Mouse (Mus musculus): ENCODE data around the gene Hfe2.

Hfe2 gene

GRCm38 (mm10) chr3:96526864-96527542, 2.0 kb downstream of the Hfe2 start:
- DNase-seq (ENCODE audit: low spot score): no peak

- no peak for DNase-seq (ENCODE audit: low spot score)
These were observed 3.5 kb downstream of the Hfe2 start for GRCm38 (mm10) chr3:96528506-96528905.

GRCm38 (mm10) chr3:96532050-96532449, 7.1 kb downstream of the Hfe2 start:
- no peak for DNase-seq (ENCODE audit: low spot score)

- DNase-seq (ENCODE audit: low spot score): no peak
These were observed 9.3 kb downstream of the Hfe2 start for GRCm38 (mm10) chr3:96534300-96534699.

- DNase-seq (ENCODE audit: low spot score): no peak
These were observed 14.3 kb downstream of the Hfe2 start for GRCm38 (mm10) chr3:96539316-96539715.

- no peak for DNase-seq (ENCODE audit: low spot score)
These were observed 15.8 kb downstream of the Hfe2 start for GRCm38 (mm10) chr3:96540740-96541139.

- no peak for DNase-seq (ENCODE audit: low spot score)
These were observed 16.5 kb downstream of the Hfe2 start for GRCm38 (mm10) chr3:96541328-96542078.

GRCm38 (mm10) chr3:96542554-96542953, 17.6 kb downstream of the Hfe2 start:
- no peak for DNase-seq (ENCODE audit: low spot score)

- DNase-seq (ENCODE audit: low spot score): no peak
These were observed 18.4 kb downstream of the Hfe2 start for GRCm38 (mm10) chr3:96543345-96543744.

GRCm38 (mm10) chr3:96545565-96545964, 20.6 kb downstream of the Hfe2 start:
- no peak for DNase-seq (ENCODE audit: low spot score)

GRCm38 (mm10) chr3:96546880-96547279, 21.9 kb downstream of the Hfe2 start:
- DNase-seq (ENCODE audit: low spot score): no peak

GRCm38 (mm10) chr3:96547389-96547960, 22.5 kb downstream of the Hfe2 start:
- peak; percentile 77 for DNase-seq (ENCODE audit: low spot score)

GRCm38 (mm10) chr3:96548824-96549223, 23.9 kb downstream of the Hfe2 start:
- DNase-seq (ENCODE audit: low spot score): no peak

- DNase-seq (ENCODE audit: low spot score): no peak
These were observed 24.4 kb downstream of the Hfe2 start for GRCm38 (mm10) chr3:96549346-96549745.

GRCm38 (mm10) chr3:96551203-96551602, 26.2 kb downstream of the Hfe2 start:
- peak; percentile 73 for DNase-seq (ENCODE audit: low spot score)

GRCm38 (mm10) chr3:96551890-96552289, 26.9 kb downstream of the Hfe2 start:
- DNase-seq (ENCODE audit: low spot score): no peak

- DNase-seq (ENCODE audit: low spot score): no peak
These were observed 28.6 kb downstream of the Hfe2 start for GRCm38 (mm10) chr3:96553601-96554000.

GRCm38 (mm10) chr3:96554251-96554650, 29.3 kb downstream of the Hfe2 start:
- no peak for DNase-seq (ENCODE audit: low spot score)

- DNase-seq (ENCODE audit: low spot score): peak; percentile 60
These were observed 30.1 kb downstream of the Hfe2 start for GRCm38 (mm10) chr3:96555041-96555596.

GRCm38 (mm10) chr3:96555999-96556614, 31.1 kb downstream of the Hfe2 start:
- peak; percentile 32 for DNase-seq (ENCODE audit: low spot score)

- DNase-seq (ENCODE audit: low spot score): peak; percentile 75
These were observed 32.0 kb downstream of the Hfe2 start for GRCm38 (mm10) chr3:96556651-96557635.
